Mouse (Mus musculus) heart, postnatal 25 days (tissue): ENCODE data around the gene Msmo1. TPM values are rescaled to one million over a fixed set of nuclear protein-coding genes. Genes with fewer than 3 reads are reported as not detected.

Experiments used
- DNase-seq: peaks from one replicate; pipeline ENCODE4 v3.0.0; 2022; ENCODE audit warnings: low spot score
- intact Hi-C: fragments of 180-260 bp; cut with DNase I; formaldehyde crosslinking; loops from one replicate; pipeline ENCODE4 v1.15.1; 2025
- total RNA-seq, 2 experiments: library from RNA; stranded (reverse); gene quantifications; 2 replicates each; pipeline ENCODE4 v1.2.3; 2021

The Msmo1 gene
- 1 to 10 TPM; 6.1 to 8.9 TPM for total RNA-seq

- DNase-seq, result peak; percentile 97
- intact Hi-C loops, result loop anchor here (5.0 kb wide), 1 partner anchor 114 kb away; no protein-coding TSS in a partner anchor
Observed at GRCm38 (mm10) chr8:64733271-64733943, at the start of gene Msmo1. Msmo1 (minus strand) TSS chr8:64733792.

DNA sequence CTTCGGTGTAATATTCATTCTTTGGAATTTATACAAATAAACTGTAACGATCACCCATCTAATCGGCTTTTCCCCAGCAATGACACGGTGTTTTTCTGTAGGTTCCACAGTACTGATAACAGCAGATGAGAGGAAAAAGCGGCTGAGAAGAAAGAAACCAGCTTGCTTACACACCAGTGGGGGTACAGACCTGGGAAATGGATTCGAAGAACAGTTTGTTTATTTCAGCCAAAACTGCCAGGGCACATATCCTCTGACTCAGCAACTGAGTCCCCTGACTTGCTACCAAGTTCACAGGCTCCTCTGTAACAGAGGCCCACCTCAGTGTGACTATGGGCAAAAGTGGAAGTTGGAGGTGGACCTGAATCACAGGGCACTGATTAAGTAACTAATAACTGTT is 48.4 kb upstream of the Msmo1 start:
- intact Hi-C loops, result no loop called here
- no peak for DNase-seq

GRCm38 (mm10) chr8:64777925-64778324 is 44.3 kb upstream of the Msmo1 start:
- intact Hi-C loops, result loop anchor here (1.0 kb wide), 1 partner anchor 163 kb away; no protein-coding TSS in a partner anchor
- DNase-seq, result no peak

DNA sequence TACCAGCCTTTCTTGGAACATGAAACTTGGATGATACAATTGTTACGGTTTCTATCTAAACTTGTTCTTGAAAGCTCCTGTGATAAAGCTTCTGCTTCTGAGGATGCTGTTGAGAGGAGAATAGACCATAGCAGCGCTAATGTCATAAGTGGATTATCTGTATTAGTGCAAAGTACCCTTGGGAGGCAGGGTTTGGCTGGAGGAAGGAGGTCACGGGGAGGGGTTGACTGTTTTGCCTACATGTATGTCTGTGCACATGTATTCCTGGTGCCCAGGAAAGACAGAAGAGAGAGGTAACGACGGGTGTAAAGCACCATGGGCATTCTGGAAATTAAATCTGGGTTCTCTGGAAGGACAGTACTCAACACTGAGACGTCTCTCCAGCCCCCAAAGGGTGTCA is 40.5 kb upstream of the Msmo1 start:
- intact Hi-C loops, result no loop called here
- no peak for DNase-seq

- intact Hi-C loops, result no loop called here
- no peak for DNase-seq
Observed at GRCm38 (mm10) chr8:64770814-64771213, 37.2 kb upstream of the Msmo1 start.

DNA sequence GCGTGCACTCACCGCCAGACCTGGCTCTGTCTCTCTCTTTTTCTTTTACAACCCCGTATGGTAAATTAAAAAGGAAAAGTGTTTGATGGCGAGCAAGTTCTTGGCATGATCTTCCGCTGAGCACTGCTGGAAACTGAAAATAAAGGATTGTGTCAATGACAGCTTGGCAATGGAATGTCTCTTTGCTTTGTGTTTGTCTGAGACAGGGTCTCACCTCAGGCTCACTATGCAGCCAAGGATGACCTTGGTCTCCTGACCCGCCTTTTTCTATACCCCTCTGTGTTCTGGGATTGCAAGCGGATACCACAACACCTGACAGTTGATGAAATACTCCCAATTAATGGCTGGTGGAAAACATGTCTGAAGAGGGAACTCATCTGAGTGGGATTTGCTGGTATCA is 36.0 kb upstream of the Msmo1 start:
- intact Hi-C loops, result no loop called here
- no peak for DNase-seq

DNA sequence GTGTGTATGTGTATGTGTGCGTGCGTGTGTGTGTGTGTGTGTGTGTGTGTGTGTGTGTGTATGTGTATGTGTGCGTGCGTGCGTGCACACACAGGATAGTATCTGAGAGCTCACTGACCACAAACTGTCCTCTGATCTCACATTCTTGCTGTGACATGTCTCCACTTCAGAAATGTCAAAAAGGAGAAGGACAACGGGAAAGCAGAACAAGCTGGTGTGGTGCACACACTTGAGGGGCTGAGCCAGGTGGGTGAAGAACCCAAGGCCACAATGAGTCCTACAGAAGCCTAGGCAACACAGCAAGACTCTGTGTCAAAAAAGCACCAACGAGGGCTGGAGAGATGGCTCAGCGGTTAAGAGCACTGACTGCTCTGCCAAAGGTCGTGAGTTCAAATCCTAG is 35.1 kb upstream of the Msmo1 start:
- intact Hi-C loops, result no loop called here

GRCm38 (mm10) chr8:64767047-64767446 is 33.5 kb upstream of the Msmo1 start:
- intact Hi-C loops, result no loop called here

More for the DNA sequence above, 35.1 kb upstream of the Msmo1 start:
- DNase-seq, result no peak

GRCm38 (mm10) chr8:64764075-64764474 is 30.5 kb upstream of the Msmo1 start:
- intact Hi-C loops, result no loop called here
- no peak for DNase-seq

More at GRCm38 (mm10) chr8:64767047-64767446, 33.5 kb upstream of the Msmo1 start:
- DNase-seq, result no peak

DNA sequence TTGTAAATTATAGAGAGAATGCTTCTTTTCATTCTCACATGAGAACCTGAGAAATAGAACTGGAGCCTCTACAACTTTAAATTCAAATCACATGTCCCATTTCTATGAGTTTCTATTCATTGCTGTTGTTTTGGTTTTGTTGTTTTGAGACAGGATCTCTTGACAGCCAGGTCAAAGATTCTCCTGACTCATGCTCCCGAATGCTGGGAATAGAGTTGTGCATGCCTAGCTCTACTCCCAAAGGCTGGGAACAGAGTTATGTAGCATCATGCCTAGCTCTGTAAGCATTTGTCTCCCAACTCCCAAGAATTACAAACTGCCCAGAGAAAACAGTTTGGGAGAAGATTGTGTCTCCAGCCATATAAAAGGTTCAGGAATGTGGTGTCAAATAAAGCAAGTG is 29.2 kb upstream of the Msmo1 start:
- intact Hi-C loops, result no loop called here
- no peak for DNase-seq

DNA sequence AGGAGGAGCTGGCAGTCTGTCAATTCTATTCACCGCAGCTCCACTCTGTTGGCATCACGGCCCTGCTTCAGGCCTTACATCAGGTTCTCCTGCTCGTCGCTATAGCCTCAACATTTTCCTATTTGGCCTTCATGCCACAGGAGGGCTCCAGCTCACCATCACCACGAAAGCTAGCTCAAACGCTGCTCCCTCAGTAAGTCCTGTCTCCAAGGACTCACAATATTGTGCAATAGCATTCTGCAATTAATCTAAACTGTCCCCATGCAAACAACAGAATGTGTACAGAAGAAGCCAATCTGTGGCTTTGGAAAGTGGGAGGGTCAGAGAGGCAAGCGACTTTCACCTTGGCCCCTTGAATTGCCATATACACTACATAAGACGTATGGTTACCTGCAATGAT is 27.8 kb upstream of the Msmo1 start:
- DNase-seq, result no peak

DNA sequence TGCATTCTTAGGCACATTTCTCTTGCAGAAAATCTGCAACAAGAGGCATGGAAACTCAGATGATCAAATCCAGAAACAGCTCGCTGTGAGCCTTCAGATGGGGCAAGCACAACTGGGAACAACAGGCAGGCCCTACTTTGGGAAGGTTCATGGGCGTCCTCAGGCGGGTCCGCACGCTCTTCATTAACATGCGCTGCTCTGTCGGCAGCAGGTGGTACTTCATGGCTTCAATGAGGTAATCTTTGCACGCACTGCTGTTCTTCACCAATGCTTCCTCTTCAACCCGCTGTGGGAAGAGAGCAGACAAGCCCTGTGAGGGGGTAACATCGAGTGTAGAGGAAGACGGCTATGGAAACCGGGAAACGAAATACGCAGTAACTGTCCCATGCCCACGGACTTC is 24.4 kb upstream of the Msmo1 start:
- intact Hi-C loops, result no loop called here
- no peak for DNase-seq

More for the DNA sequence above, 27.8 kb upstream of the Msmo1 start:
- intact Hi-C loops, result no loop called here

DNA sequence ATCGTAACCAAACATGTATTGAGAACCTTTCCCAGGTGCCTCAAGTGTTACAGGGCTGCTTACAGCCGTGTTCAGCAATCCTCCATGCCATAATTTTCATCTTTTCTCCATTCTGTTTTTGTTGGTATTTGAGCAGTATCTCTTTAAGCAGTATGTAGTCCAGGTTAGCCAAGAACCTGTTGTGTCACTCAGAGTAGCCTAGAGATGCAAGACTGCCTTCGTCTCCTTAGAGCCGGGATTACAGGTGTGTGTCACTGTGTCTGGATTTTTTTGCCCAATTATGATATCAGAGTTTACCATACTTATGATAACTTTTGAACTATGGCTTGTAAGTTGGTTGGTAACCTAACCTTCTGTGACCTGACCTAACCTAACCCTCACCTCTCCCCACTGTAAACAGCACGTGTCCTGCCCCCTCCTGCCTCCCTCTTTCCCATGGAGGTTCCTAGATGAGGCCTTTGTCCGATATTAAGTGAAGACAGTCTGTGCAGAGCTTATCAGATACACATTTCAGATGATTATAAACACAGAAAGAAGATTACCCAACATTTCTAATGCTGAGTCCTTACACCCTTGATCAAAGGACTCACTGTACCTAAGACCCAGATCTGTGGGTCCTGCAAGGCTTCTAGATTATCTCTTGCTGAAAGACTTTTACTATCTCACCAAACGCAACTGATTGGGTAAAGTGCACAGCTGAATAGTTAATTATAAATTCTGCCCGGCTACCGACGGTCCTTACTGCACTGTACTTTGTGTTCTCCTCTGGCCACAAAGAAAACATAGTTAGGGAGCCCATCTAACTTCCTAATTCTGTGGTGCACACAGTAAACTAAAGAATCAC is 12.8 kb upstream of the Msmo1 start:
- no peak for DNase-seq
- intact Hi-C loops, result no loop called here

GRCm38 (mm10) chr8:64740547-64741211 is 7.1 kb upstream of the Msmo1 start:
- no peak for DNase-seq
- intact Hi-C loops, result no loop called here

DNA sequence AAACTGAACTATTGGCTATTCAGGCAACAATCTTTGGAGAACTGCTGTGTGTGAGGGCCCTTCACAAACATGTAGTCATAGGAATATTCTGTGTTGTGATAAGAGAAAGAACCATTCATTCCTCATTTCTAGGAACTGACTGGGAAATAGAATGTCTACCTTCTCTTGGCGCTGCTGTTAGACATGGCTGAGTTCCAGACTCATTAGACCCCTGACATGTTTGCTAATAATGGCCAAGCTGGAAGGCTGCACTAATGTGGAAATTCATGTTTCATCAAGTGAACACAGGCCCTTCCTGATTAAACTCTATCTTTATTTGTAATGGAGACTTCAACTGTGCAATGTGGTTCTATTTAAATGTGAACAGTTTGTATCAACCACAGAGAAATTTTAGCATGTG is 5.3 kb upstream of the Msmo1 start:
- intact Hi-C loops, result loop anchor here (5.0 kb wide), 1 partner anchor 203 kb away; no protein-coding TSS in a partner anchor
- no peak for DNase-seq

DNA sequence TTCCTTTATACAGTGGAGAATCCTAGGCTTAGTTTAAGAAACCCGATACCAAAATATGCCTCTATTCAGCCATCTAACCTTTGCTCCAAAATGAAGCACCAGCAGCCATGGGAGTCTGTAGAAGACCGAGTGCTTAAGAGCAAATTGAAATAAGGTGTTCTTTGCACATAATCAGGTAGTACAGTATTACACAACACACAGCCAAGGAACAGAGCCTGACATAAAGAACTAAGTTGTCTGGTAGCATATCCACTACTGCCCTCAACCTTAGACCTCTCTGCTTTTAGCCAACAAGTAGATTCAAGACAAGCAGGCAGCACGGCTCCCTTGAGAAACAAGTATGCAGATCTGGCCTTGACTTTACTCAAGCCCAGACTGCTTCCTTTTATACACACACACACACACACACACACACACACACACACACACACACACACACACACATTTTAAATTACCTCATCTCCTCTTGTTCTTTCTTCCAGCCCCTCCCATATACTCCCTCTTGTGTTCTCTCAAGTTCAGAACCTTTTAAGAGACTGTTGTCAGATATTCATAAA is 3.3 kb upstream of the Msmo1 start:
- intact Hi-C loops, result loop anchor here (5.0 kb wide), 1 partner anchor 205 kb away; no protein-coding TSS in a partner anchor
- DNase-seq, result no peak

DNA sequence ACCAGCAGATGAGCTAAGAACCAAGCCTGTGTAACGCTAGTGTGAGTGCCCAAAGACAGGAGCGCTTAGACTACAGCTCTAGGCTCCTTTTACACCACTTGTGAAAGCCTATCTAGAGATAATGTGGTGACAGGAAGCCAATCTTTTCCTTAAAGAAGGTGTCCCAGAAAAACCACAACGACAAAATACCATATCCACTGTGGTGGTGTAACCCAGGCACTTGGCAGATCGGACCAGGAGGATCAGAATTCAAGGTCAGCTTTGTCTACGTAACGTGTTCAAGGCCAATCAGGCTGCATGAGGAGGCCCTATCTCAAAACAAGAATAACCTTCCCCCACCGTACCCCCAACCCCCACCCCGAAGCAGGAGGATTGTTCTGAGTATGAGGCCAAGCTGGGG is 1.6 kb upstream of the Msmo1 start:
- DNase-seq, result no peak
- intact Hi-C loops, result loop anchor here (5.0 kb wide), 1 partner anchor 207 kb away; no protein-coding TSS in a partner anchor

DNA sequence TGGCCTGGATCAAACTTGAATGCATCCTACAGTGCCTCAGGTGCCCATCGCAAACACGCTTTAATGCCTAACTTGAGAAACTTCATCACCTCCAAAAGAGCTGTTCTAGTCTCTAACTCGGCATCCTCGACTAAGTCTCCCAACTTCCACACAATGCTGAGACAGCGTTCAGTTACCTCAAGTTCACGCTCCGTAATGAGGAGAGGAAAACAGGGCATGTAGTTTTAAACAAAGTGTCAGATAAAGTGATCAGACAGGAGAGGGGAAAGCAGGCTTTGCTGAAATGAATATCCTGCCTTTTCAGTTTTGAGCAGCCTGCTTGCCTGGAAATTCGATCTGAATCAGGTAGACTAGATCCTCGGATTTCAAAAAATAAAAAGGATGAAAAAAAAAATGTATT is 996 bp downstream of the Msmo1 start:
- no peak for DNase-seq
- intact Hi-C loops, result loop anchor here (5.0 kb wide), 1 partner anchor 115 kb away; no protein-coding TSS in a partner anchor

DNA sequence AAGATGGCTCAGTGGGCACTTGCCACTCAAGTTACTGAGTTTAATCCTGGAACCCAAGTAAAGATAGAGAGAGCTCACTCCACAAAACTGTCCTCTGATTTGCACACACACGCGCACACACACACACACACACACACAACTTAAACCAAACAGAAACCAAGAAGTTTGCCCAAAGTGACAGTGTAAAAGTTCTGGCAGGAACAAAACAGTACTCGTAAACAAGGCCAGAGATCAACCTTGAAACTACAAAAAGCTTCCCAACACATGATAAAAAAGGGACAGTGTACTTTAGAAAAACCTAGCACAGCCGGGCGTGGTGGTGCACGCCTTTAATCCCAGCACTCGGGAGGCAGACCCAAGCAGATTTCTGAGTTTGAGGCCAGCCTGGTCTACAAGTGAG is 5.4 kb downstream of the Msmo1 start:
- intact Hi-C loops, result no loop called here
- DNase-seq, result no peak

- intact Hi-C loops, result no loop called here
- DNase-seq, result no peak
Observed at GRCm38 (mm10) chr8:64726190-64726695, 7.3 kb downstream of the Msmo1 start.
